Mouse (Mus musculus) forebrain, embryonic 10.5 days (tissue): ENCODE data around the gene Pak4. TPM values are rescaled to one million over a fixed set of nuclear protein-coding genes. Genes with fewer than 3 reads are reported as not detected.
A peak's percentile ranks its signal among the peaks of the same experiment; 100 is the strongest.
"Not testable (repeated sequence)": the region's sequence is repeated elsewhere in the genome, so short reads cannot be mapped to it uniquely, and the experiment has no call there.

ENCODE experiments used
- DNase-seq: peaks from one replicate; pipeline ENCODE4 v3.0.0-alpha.2; 2017; ENCODE audit warnings: low spot score; ENCODE audit errors: extremely low spot score
- H3K27ac ChIP-seq: fragments of 300-500 bp; sonication (generic); 2 replicates; pipeline ENCODE4 v1.5.1; 2016; ENCODE audit warnings: mild to moderate bottlenecking
- H3K27me3 ChIP-seq: fragments of 300-500 bp; sonication (generic); 2 replicates; pipeline ENCODE4 v1.6.1; 2016; ENCODE audit warnings: mild to moderate bottlenecking; ENCODE audit not compliant: poor library complexity, severe bottlenecking
- H3K36me3 ChIP-seq: fragments of 300-500 bp; sonication (generic); replicated peaks from 2 replicates; pipeline ENCODE4 v1.6.1; 2016; ENCODE audit warnings: mild to moderate bottlenecking, moderate library complexity
- H3K4me1 ChIP-seq: fragments of 300-500 bp; sonication (generic); 2 replicates; pipeline ENCODE4 v1.6.1; 2016
- H3K4me3 ChIP-seq: fragments of 300-500 bp; sonication (generic); 2 replicates; pipeline ENCODE4 v1.5.1; 2016; ENCODE audit warnings: mild to moderate bottlenecking, moderate library complexity
- H3K9me3 ChIP-seq: fragments of 300-500 bp; sonication (generic); 2 replicates; pipeline ENCODE4 v1.6.1; 2016; ENCODE audit warnings: mild to moderate bottlenecking, moderate library complexity
- WGBS: fragments of 180-500 bp; shearing (Covaris S2); methylation state at CpG from one replicate; pipeline ENCODE4 v1.1.7; 2016; 5-methylcytosine and 5-hydroxymethylcytosine counted together
- polyA plus RNA-seq: library from polyadenylated mRNA; unstranded; fragments of >200 nt; fragmentation: Nextera tagmentation; extraction: Ambion mirVana; gene quantifications from 2 replicates; pipeline ENCODE4 v1.2.1, GENCODE M21; 2016

Gene Pak4
- polyA plus RNA-seq, 1 experiment from 2014 or later = 66.0 TPM

- Histone ChIP-seq H3K9me3 (no peaks in the 10 kb centered on the region), H3K27me3 (peaks cover 56% of the 10 kb centered on the region), H3K36me3 (no peaks in the 10 kb centered on the region), H3K4me3 (peak overlapping the region; percentile 47), H3K4me1 (peaks cover 40% of the 10 kb centered on the region), H3K27ac (peak overlapping the region; percentile 60; the same call in 1 of the 2 replicates)
- WGBS = 2% methylated on average over 22 of the region's 22 CpGs
- DNase-seq = no peak
These were observed 51.3 kb downstream of the Pak4 start for GRCm38 (mm10) chr7:28546649-28547048.

GRCm38 (mm10) chr7:28545891-28546210, 52.1 kb downstream of the Pak4 start:
- Histone ChIP-seq H3K4me3 (no peak overlapping the region), H3K27me3 (peaks cover 56% of the 10 kb centered on the region)

DNA sequence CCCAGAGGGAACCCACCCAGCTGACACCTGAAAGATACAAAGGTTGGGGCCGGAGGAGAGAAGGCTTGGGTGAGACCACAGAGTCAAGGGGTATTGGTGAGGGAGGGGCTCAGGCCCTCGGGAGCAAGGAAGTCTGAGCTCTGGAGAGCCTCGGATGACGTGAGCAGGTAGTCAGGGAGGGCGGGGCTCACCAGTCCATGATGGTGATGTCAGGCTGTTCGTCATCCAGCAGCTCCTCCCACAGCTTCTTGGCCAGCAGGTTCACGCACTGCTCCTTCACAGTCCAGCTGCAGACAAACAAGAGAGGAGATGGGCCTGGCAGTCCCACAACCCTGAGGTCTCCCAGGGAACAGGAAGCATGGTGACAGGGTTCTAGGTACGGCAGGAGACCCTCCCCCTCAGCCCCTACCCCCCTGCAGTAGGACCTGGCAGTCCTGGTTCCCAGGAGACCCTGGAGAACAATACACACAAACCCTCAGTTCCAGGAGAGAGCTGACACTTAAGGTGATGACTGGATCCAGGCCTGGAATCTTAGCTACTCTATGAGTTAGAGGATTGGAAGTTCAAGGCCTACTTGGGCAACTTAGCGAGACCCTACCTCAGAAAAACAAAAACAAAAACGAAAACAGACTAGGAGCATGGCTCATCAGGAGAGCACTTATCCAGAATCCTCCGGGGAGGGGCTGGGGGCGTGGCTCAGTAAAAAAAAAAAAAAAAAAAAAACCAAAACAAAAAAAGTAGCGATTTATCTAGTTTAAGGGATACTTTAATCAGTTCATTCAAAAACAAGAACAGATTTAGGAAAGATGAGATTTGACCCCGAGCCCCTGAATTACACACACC, 52.7 kb downstream of the Pak4 start:
- Histone ChIP-seq H3K36me3 (no peaks in the 10 kb centered on the region), H3K27ac (no peak overlapping the region), H3K4me3 (no peak overlapping the region), H3K9me3 (no peaks in the 10 kb centered on the region), H3K4me1 (peaks cover 40% of the 10 kb centered on the region), H3K27me3 (peaks cover 56% of the 10 kb centered on the region)
- 26% methylated on average over 14 of the region's 14 CpGs for WGBS
- DNase-seq = peak; percentile 41

More at GRCm38 (mm10) chr7:28545891-28546210, 52.1 kb downstream of the Pak4 start:
- 38% methylated on average over 7 of the region's 7 CpGs for WGBS
- H3K27ac ChIP-seq = no peak overlapping the region
- H3K9me3 ChIP-seq = no peaks in the 10 kb centered on the region
- peaks cover 40% of the 10 kb centered on the region for H3K4me1 ChIP-seq
- no peaks in the 10 kb centered on the region for H3K36me3 ChIP-seq
- DNase-seq = no peak

- DNase-seq = peak; percentile 46
- peaks cover 56% of the 10 kb centered on the region for H3K27me3 ChIP-seq
- no peaks in the 10 kb centered on the region for H3K36me3 ChIP-seq
- H3K9me3 ChIP-seq = no peaks in the 10 kb centered on the region
- WGBS = 4% methylated on average over 27 of the region's 27 CpGs
- peak overlapping the region; percentile 50 for H3K4me3 ChIP-seq
- peaks cover 40% of the 10 kb centered on the region for H3K4me1 ChIP-seq
- peak overlapping the region; percentile 51 for H3K27ac ChIP-seq
These were observed 53.9 kb downstream of the Pak4 start for GRCm38 (mm10) chr7:28544051-28544601.

DNA sequence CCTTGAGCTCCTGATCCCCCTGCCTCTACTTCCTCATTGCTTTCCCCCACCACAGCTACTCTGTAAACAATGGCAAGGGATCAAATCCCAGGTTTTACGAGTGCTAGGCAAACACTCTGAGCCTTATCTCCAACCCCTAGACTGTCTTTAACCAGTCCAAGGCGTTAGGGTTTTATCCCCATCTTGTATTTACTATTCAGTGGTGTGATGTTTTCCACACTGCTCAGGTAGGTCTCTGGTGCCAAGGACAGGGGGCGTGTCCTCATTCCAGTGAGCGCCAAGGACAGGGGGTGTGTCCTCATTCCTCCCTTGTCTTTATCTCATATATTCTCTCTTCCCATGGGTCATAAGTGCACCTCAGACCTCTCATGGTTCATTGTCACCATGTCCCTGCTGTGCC, 57.5 kb downstream of the Pak4 start, which contains the start of gene Sycn:
Gene Sycn, plus strand, starts transcription at position 360 of the 400 bp plus-strand sequence.
- Histone ChIP-seq H3K27me3 (peaks cover 28% of the 10 kb centered on the region), H3K36me3 (no peaks in the 10 kb centered on the region), H3K4me3 (no peak within 1 kb of the TSS), H3K9me3 (no peaks in the 10 kb centered on the region), H3K4me1 (peaks cover 20% of the 10 kb centered on the region), H3K27ac (no peak within 1 kb of the TSS)
- WGBS = 79% methylated on average over 4 of the region's 4 CpGs
- no peak for DNase-seq

GRCm38 (mm10) chr7:28538886-28539285, 59.1 kb downstream of the Pak4 start:
- H3K27ac ChIP-seq, H3K36me3 ChIP-seq, H3K4me1 ChIP-seq, DNase-seq, H3K9me3 ChIP-seq, H3K4me3 ChIP-seq: not testable (repeated sequence)
- 92% methylated on average over 6 of the region's 6 CpGs for whole genome bisulfite sequencing
- peaks cover 12% of the 10 kb centered on the region for H3K27me3 ChIP-seq

- H3K4me1 ChIP-seq = peaks cover 10% of the 10 kb centered on the region; the same call in 1 of the 2 replicates
These were observed 66.0 kb downstream of the Pak4 start for GRCm38 (mm10) chr7:28532005-28532404.

GRCm38 (mm10) chr7:28527922-28528719, 69.9 kb downstream of the Pak4 start:
- peaks cover 10% of the 10 kb centered on the region; the same call in 1 of the 2 replicates for H3K4me1 ChIP-seq
- DNase-seq = peak; percentile 79
- 7% methylated on average over 19 of the region's 19 CpGs for WGBS
- H3K27ac ChIP-seq = no peak overlapping the region
- no peaks in the 10 kb centered on the region for H3K9me3 ChIP-seq
- peaks cover 4% of the 10 kb centered on the region; the same call in 1 of the 2 replicates for H3K27me3 ChIP-seq
- H3K36me3 ChIP-seq = no peaks in the 10 kb centered on the region
- H3K4me3 ChIP-seq = peak overlapping the region; percentile 5; the same call in 1 of the 2 replicates

More at GRCm38 (mm10) chr7:28532005-28532404, 66.0 kb downstream of the Pak4 start:
- Histone ChIP-seq H3K27me3 (peaks cover 4% of the 10 kb centered on the region; the same call in 1 of the 2 replicates), H3K9me3 (no peaks in the 10 kb centered on the region), H3K36me3 (no peaks in the 10 kb centered on the region), H3K4me3 (no peak overlapping the region), H3K27ac (no peak overlapping the region)
- WGBS = 78% methylated on average over 8 of the region's 8 CpGs
- no peak for DNase-seq

DNA sequence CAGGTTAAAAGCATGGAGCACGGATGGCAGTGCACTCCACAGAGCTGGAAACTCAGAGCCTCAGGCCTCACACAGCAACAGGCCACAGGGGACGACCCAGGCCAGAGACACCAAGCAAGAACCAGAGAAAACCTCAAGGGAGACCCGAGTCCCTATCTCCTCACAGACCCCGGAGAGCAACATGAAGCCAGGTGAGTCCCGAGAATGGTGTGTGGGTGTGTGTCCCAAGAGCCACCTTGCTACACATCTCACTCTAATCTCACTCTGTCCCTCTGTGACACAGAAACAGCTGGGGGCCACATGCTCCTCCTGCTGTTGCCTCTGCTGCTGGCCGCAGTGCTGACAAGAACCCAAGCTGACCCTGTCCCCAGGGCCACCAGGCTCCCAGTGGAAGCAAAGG, 75.4 kb downstream of the Pak4 start, which contains the start of gene Ifnl3:
Gene Ifnl3, plus strand, starts transcription at position 301 of the 400 bp plus-strand sequence.
- not testable (repeated sequence) for H3K4me1 ChIP-seq, H3K9me3 ChIP-seq, H3K4me3 ChIP-seq, DNase-seq, H3K27me3 ChIP-seq, H3K27ac ChIP-seq, H3K36me3 ChIP-seq
- 77% methylated on average over 5 of the region's 6 CpGs for WGBS

DNA sequence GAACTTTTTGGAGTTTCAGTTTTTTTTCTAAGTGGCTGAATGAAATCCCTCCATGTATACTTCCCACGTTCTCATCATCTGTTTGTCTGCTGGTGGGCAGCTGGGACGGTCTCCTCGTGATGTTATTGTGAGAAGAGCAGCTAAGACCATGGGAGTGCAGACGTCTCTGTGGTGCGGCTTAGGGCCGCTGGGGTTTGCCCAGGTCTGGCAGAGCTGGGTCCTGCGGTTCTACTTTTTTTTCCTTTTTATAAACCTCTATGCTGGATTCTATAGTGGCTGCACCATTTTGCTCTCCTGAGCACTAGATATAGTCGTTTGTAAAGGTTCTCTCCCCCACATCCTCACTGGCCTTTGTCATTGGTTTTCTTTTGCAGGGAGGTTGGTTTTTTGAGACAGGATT, 86.5 kb downstream of the Pak4 start:
- Histone ChIP-seq H3K9me3 (peaks cover 4% of the 10 kb centered on the region; the same call in 1 of the 2 replicates), H3K4me3 (no peak overlapping the region), H3K27ac (no peak overlapping the region), H3K36me3 (no peaks in the 10 kb centered on the region), H3K27me3 (no peaks in the 10 kb centered on the region), H3K4me1 (no peaks in the 10 kb centered on the region)
- DNase-seq = no peak
- WGBS = 73% methylated on average over 8 of the region's 8 CpGs

- H3K4me3 ChIP-seq, H3K9me3 ChIP-seq, H3K36me3 ChIP-seq, H3K27ac ChIP-seq, H3K27me3 ChIP-seq, DNase-seq, H3K4me1 ChIP-seq: not testable (repeated sequence)
- WGBS = 74% methylated on average over 8 of the region's 8 CpGs
These were observed 87.5 kb downstream of the Pak4 start, which contains the start of gene Ifnl2 for GRCm38 (mm10) chr7:28510405-28510974. Ifnl2 (minus strand) TSS chr7:28510455.

- not testable (repeated sequence) for H3K9me3 ChIP-seq, H3K27me3 ChIP-seq, H3K36me3 ChIP-seq, H3K4me3 ChIP-seq, DNase-seq, H3K4me1 ChIP-seq, H3K27ac ChIP-seq
- WGBS = 70% methylated on average over 2 of the region's 2 CpGs
These were observed 88.9 kb downstream of the Pak4 start for GRCm38 (mm10) chr7:28509121-28509520.
